Mouse (Mus musculus) gastrocnemius, postnatal 4 days (tissue): ENCODE measurements around the gene Slc25a25. TPM values are rescaled to one million over a fixed set of nuclear protein-coding genes. Genes with fewer than 3 reads are reported as not detected.

Experiments
- DNase-seq, 2 experiments: peaks; one replicate each; pipeline ENCODE4 v3.0.0; 2021 to 2022; ENCODE audit warnings: low spot score in 2 of 2, mixed read lengths in 2 of 2
- total RNA-seq, 2 experiments: library from RNA; stranded (reverse); gene quantifications; 2 replicates each; pipeline ENCODE4 v1.2.3; 2021

Gene Slc25a25
- total RNA-seq, 2 experiments from 2014 or later = 14.0 to 25.1 TPM

DNA sequence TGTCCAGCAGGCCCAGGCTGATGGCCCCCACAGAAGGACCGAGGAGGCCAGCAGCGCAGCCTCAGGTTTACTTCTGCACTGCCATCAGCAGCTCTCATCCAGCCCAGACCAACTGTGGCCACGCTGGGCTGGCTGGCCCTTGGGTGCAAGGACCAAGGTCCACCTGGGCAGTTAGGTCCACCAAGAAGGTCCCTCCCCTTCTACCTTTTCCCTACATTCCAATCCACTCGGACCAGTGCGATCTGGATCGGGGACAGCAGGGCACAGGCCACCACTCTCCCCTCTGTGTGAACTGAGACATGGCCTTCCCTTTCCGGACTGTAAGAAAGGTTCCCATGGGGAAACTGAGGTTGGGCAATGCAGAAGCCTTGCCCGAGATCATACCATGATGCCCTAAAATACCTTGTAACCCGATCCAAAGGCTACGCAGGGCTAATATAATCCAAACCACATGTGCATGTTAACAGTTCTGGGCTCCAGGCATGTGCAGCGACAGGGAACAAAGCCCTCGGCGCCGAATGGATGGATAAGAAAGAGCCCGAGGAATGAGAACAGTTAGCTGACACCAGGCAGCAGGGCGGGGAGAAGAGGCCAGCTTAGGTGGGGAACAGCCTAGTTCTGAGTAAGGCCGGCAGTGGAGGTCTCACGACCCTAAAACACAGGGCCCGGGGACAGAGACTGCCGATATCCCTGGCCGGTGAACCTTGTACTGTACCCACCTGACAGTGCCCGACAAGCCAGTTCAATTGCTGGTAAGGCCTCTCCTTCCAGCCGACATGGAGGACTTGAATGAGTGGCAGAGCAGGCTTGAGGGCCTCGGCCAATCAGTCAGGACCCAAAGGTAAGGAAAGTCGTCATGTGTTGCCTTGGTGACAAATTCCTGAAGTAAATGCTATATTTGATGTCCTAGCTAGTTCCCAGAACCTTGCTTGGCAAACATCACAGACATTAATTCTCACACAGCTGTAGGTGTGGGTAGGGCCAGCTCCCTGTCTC lies 42.5 kb downstream of the Slc25a25 start:
- no peak for DNase-seq

DNA sequence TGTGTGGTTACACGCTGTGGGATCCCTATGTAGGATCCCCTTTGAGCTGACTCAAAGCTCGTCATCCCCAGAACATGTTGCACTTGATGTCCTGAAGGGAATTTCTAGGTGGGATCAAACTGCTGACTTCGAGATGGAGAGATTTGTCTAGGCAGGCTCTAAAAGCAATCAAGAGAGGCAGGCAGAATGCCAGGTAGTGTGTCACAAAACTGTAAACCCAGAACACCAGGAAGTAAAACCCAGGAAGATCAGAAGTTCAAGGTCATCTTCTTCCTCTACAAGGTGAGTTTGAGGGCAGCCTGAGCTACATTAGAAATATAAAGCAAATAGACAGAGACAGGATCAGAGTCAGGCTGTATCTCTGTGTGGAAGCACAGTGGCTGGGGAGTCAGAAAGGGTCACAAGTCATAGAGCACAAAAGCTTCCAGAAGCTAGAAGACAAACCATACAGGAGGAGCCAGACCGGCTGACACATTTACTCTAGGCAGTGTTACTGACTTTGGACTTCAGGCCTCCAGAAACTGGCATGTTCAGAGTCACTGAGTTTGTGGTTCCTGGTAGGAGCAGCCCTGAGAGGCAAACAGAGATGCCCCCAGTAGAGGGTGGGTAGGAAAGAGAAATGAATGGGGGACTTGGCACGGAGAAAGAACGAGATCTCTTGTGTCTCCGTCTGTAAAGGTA lies 44.0 kb downstream of the Slc25a25 start:
- DNase-seq = no peak

DNA sequence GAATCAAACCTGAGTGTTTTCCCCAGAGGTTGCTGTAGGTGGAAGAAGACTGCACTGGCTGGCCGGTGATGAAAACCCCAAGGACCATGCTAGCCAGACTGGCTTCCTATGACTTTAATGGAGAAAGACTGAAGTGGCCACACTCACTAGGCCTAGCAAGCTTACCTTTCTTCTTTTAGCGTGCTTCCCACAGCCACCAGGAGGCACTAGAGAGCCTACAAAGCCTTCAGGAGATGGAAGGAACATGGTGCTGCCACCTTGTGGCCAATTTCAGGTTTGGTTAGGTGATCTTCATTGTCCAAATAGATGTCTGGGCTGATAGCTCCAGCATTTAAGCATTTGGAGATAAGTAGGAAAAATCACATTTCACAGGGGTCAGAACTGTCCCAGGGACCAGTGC lies 46.6 kb downstream of the Slc25a25 start:
- DNase-seq = peak; percentile 87 to 93

DNA sequence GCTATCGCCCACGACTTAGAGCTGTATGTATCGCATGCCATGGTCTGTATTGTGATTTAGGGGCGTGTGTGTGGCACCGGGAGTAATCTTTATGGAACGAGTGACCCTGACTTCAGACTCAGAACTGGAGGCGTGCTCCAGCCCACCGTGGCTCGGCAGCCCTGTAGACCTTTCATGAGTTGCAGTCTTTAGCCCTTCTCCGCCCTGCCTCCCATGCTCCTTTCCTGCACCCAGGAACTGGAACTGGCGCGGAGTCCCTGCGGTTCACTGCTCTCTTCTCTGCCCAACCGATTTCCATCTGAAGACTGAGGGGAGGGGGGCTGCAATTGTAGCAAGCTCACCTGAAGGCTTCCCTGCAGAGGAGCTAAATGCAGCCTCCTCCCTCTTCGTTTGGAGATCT lies 54.5 kb downstream of the Slc25a25 start:
- DNase-seq = no peak

DNA sequence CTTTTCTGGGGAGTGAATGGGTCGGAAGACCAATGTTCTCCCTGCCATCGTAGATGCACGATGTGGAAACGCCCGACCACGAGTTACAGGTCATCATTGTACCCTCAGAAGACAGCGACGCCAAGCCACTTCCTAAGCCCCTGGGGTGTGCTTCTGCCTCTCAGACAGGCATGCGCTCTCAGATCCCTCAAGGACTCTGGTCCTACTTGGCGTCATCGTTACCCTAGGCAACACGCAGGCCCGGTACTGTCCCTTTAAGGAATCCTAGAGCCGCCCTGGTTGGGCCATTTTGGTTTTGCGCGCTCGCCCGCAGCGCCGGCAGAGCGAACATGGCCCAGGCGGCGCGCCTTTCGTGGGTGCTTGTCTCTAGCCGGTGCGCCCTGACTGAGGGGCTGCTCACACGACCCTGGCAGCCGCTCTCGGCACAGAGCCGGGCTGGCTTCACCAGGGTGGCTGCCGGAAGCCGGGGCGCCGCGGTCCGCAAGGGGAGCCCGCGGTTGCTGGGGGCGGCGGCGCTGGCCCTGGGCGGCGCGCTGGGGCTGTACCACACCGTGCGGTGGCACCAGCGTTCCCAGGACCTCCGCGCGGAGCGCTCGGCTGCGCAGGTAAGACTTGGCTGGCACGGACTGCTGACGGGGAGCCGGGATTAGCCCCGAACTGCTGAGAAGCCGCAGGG lies 55.2 kb downstream of the Slc25a25 start:
- DNase-seq = peak; percentile 72 to 89

DNA sequence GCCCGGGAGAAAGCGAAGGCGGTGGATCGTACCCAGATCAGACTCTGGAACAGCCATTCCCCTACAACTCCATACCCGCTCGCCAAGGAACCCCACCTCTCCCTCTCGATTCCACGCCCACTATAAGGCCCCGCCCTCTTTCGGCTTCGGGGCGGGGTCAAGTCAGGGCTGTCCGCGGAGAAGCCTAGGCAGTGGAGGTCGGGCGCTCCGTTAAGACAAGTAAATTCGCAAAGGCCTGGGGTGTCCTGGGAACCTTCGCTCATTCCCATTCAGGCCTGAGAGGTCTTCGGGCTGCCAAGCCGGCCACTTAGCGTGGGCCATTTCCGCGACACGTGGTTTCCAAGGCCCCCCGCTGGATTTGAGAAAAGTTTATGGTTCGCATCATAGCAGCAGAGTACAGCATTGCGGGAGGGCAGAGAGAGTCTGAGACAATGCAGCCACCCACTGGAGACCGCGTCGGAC lies 55.7 kb downstream of the Slc25a25 start, which contains the start of gene Ptges2:
Gene Ptges2, plus strand, starts transcription at position 413 of the 462 bp plus-strand sequence.
- peak; percentile 79 to 88 for DNase-seq

DNA sequence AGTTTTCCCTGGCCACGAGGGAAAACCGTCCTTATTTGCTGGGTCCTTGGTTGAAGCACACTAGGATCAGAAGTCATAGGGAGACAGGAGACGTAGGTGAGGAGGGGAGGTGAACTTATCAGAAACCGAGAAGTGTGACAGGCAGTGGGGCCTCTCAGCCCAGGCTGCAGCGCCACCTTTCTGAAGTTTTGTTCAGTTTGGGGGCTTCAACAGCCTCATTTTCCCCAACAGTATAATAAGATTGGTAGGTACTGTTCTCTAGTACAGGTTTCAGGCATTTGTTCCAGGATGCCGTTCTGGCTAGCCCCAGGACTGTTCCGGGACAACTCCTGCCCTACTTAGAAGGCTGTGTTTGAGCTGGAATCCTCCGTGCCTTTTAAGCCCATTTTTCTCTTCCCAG lies 56.3 kb downstream of the Slc25a25 start:
- DNase-seq = peak in 1 of 2 experiments; percentile 34

DNA sequence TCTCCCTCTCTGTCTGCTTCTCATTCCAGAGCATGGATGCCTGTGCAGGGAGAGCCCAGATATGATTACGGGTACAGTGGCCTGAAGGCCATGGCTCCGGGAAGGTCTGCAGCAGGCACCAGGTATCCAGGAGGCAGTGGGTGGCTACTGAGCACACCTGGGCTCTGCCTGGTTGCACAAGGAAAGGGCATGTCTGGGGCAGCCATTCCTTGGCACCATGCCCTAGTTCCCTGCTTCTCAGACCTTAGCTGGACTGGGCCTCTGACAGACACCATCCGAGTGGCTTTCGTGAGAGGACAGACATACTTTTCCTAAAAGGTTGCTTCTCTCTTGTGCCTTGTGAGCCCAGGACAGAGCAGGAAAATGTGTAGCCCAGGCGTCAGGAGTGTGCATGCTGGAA lies 59.2 kb downstream of the Slc25a25 start:
- no peak for DNase-seq

DNA sequence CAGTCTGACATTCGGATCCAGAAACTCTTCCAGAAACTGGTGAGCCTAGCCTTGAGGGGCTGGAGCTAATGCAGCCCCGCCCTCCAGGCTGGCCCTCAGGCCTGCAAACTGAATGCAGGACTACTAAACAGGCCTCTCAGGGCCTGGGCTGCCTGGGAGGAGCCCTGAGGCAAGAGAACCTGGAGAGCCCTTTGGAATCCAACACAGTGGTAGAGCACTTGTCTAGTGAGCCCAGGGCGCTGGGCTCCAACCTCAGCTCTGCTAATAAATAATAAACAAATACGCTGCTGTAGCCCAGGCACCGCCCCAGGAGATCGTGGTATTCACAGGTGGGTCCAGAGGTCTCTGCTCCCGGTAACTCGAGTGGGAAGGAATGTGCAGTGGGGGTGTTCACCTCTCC lies 60.4 kb downstream of the Slc25a25 start:
- no peak for DNase-seq

DNA sequence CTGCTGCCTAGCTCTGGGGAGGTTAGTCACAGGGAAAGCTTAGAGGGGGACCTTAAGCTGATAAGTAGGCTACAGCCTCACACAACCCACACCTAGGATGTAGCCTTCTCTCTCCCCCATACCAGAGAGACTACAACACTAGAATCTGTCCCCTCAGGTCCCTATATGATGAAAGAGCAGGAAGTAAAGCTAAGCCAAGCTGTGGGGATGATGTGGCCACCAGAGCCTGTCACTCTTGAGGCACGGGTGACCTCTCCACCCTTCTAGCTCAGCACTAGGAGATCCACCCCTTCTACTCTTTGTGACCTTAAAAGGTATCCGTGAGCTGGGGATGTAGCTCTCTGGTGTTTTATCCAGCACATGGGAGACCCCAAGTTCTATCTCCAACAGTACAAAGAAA lies 62.1 kb downstream of the Slc25a25 start:
- DNase-seq = no peak

DNA sequence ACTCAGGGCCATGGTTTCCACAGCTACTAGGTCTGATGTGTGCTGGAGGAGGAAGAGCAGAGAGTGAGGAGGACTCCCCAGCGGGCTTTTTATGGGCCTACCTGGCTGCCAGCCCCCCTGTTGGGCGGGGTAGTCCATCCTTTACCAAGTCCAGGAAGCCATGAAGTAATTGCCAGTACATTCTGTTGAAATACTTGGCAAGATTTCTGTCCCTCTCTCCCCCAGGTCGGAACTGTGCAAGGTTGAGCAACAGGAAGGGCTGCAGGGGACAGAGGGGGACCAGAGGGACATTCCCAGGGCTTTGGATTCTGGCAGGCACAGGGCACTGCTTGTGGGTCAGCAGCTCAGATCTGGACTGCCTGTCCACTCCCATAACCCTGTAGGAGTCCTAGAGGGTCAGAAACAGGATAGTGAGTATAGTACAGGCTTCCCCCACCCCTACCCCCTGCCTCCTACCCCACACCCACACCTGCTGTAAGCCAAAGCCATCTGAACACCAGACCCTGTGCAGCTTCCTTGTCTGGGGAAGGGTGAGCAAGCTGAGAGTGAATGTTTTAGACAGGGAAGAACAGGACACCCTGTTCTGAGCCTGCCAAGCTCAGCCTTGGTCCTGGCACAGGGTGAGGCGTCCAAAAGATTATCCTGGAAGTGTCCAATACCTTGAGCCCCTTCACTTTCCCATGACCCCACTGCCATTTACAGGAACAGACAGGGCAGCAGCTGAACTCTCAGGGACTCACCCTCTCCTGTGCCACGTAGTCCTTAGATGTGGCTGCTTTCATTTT lies 63.3 kb downstream of the Slc25a25 start, which contains the start of gene Lcn2:
Gene Lcn2, minus strand, starts transcription at position 547 of the 785 bp plus-strand sequence.
- no peak for DNase-seq

DNA sequence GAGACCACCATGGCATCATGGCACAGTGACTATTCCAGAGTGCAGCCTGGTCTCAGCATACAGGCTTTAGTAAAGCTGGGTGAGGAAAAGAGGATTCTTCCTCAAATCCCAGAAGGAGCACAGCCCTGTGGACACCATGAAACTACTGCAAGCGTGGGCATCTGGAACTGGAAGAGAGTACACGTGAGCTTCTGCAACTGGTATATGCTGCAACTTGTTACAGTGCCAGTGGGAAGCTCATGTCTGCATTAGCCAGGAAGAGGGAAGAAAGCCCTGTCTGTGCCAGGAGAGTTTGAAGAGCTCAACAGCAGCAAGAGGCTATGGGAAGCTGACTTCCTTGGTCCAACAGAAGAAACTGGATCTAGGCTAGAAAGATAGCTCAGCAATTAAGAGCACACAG lies 68.6 kb downstream of the Slc25a25 start:
- no peak for DNase-seq

DNA sequence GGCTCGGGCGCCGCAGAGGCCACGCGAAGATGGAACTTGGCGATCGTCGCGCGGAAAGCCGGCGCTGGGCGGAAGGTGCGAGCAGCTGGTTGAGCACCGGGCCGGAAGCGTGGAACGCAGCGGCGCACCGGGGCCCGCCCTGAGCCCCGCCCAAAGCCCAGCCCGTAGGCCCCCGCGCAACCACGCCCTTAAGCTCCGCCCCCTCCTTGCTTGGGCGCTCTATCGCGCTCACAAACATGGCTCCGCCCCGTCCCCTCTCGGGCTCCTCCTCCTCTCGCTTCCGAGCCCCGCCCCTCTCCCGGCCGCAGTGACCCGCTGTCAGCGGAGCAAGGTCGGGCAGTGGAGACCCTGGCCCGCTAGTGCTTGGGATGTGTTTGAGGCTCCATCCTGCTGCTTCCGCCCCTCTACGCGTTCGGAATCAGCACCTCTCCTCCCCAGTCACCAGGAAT lies 69.4 kb downstream of the Slc25a25 start, which contains the start of gene 1110008P14Rik:
Gene 1110008P14Rik, minus strand, starts transcription at position 164 of the 449 bp plus-strand sequence.
- DNase-seq = peak; percentile 84 to 93

DNA sequence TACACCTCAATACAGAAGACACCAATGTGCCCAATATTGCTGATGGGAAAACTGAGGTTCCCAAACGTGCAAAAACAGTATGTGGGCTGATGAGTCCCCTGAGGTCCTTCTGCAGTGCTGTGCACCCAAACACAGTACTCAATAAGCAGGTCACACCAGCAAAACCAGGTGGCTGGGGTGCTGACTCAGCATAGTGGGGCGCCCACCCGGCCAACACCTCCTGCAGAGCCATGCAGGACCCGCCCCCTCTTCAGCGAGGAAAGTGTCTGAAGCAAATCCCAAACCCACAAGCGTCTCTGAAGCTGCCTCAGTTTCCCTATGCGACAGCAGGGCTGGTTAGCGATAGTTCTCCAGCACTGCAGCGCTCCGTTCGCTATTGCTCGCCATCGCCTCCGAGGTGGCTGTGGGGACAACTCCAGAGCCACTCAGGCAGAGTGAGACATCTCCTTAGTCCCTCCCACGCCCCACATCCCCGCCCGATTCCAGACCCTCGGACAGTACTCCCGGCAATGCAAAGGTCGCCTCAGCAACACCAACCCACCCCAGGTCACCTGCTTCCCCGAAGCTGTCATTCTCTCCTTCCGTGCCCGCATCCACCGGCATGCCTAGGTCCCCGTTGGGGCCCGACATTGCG lies 70.0 kb downstream of the Slc25a25 start:
- DNase-seq = no peak

DNA sequence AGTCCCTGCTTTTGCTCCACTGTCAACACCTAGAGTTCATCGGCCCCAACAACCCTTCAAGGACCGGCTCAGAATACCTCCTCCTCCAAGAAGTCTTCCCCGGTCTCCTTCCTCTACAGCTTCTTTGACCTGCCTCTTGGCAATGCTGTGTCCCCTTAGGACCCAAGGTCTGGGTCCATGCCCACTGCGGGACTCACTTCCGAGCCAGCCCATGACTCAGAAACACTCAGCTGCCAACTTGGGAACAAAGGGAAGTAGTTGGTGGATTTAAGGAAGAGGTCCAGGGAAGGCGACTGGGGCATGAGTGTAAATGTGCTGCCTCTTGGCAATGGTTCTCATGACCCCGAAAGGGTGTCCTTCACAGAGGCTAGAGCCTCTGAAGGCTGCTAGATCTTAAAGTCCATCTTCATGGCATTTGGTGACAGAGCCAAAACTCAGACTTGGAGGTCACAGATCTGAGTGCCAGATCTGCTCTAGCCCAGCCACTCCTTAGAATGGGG lies 71.2 kb downstream of the Slc25a25 start:
- DNase-seq = no peak

DNA sequence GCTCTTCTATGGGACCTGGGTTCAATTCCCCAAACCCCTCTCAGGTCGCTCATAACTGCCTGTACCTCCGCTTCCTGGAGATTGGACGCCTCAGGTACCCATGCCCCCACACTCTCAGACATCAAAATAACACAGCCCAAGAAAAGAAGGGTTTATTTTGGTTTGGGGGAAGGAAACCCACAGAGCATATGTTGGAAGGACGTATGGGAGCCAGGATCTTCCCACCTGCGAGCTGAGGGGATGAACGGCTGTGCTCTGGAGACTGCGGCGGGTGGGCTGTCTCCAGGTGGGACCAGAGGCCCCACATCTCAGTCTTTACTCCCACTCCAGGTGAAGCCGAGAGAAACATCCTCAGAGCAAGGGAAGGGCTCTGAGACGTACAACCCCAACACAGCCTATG lies 74.3 kb downstream of the Slc25a25 start:
- no peak for DNase-seq

DNA sequence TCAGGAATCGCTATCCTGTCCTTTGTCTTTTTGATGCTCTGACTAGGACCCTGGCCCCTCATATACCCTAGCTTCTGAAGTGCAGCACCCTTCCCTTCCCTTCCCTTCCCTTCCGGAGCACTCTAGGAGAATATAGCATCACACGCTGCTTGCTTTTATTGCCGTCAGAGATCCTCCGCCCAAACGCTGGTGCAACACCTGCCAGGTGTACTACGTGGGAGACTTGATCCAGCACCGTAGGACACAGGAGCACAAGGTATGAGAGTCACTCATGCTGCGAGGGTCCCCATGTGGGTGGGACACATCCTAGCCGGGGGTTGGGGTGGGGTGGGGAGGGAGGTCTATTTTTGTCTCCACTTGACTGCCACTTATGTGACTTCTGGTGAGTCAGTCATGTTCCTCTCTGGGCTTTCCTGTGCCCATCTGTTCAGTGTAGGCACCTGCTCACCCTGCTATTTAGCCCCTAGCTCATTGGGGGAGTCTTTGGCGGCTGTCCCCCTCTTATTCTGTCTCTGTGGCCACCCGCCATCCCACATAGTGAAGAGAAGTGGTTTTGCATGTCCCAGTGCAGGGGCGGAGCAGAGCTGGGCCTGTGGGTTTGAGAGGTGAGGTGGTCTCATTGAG lies 75.8 kb downstream of the Slc25a25 start:
- no peak for DNase-seq

DNA sequence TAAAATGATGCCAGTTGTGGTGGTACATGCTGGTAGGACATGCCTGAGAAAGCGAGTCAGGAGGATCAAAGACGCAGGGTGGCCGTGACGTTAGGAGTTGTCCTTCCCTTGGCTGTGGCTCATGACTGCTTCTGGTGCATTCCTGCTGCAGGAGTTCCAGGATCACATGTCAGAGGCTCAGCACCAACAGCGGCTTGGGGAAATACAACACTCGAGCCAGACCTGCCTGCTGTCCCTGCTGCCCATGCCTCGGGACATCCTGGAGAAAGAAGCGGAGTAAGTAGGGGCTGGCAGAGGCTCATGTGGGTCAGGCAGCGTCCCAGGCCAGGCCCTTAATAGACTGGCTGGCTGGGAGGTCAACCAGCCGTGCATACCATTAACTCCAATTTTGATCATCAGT lies 77.1 kb downstream of the Slc25a25 start:
- no peak for DNase-seq

DNA sequence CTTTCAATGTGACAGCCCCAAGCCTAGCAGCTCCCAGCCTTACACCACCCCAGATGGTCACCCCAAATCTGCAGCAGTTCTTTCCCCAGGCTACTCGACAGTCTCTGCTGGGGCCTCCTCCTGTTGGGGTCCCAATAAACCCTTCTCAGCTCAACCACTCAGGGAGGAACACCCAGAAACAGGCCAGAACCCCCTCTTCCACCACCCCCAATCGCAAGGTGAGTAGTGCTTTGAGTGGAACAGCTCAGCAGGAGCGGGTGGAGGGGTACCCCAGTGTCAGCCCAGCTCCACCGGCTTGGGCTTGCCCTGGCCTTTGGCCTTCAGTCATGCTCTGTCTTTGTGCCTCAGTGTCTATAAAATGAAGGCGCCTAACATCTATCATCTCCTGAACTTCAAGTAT lies 83.9 kb downstream of the Slc25a25 start:
- no peak for DNase-seq
